Mouse (Mus musculus): ENCODE data around the gene Sox9. TPM values are rescaled to one million over a fixed set of nuclear protein-coding genes. Genes with fewer than 3 reads are reported as not detected.

Gene Sox9
- polyA plus RNA-seq, 1 experiment from 2014 or later = 25.5 TPM

DNA sequence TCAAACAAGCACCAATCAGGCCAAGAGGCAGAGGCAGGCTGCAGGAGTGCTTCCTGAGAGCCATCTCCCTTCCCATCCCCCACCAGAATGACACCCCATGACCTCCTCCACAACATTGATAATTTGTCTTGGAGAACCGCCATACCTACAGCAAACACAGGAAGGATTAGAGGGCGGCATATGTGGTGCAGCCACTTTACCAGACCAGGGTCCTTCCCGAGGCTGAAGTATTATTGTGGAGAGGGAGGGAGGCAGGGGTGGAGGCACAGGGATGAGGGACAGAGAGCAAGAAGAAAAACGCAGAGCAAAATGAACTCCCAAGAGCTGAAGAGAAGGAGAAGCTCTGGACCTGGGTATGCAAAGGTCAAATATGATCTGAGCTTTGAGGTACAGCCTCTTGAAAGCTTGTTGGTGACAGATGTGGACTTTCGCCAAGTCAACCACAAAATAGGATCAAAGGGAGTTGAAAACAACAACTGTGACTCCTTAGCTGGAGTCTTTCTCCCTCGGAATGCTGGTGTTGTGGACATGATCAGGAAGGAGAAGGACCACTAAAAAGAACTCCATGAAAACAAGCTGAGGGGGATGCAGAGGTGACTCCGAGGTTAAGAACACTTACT is 36.7 kb downstream of the Sox9 start:
- WGBS = 58% methylated on average over 7 of the region's 7 CpGs
- no peak overlapping the region for H3K4me2 ChIP-seq (ENCODE audit: low read depth, low read length)
- no peaks in the 10 kb centered on the region for H3K9me3 ChIP-seq (ENCODE audit: control insufficient read depth, low read length)
- ATAC-seq = 0 out of 2 replicates have a peak, but pooled peaks have one; percentile 3
- H3K9ac ChIP-seq (ENCODE audit: low read depth, low read length) = no peak overlapping the region
- no peak overlapping the region for H3K27ac ChIP-seq (ENCODE audit: low read length)
- H3K36me3 ChIP-seq (ENCODE audit: control insufficient read depth, insufficient read depth, low read length) = no peaks in the 10 kb centered on the region
- H3K4me3 ChIP-seq (ENCODE audit: low read length) = no peak overlapping the region
- no peaks in the 10 kb centered on the region for H3K27me3 ChIP-seq (replicated peaks; ENCODE audit: control insufficient read depth, insufficient read depth, low read length)
- H3K4me1 ChIP-seq (ENCODE audit: control insufficient read depth, insufficient read depth, low read length) = peaks cover 6% of the 10 kb centered on the region; the same call in 1 of the 2 replicates

- WGBS = 80% methylated on average over 2 of the region's 2 CpGs
- Histone ChIP-seq H3K27me3 (replicated peaks; ENCODE audit: control insufficient read depth, insufficient read depth, low read length) (no peaks in the 10 kb centered on the region), H3K4me2 (ENCODE audit: low read depth, low read length) (no peak overlapping the region), H3K4me1 (ENCODE audit: control insufficient read depth, insufficient read depth, low read length) (peaks cover 6% of the 10 kb centered on the region; the same call in 1 of the 2 replicates), H3K9ac (ENCODE audit: low read depth, low read length) (no peak overlapping the region), H3K9me3 (ENCODE audit: control insufficient read depth, low read length) (no peaks in the 10 kb centered on the region), H3K36me3 (ENCODE audit: control insufficient read depth, insufficient read depth, low read length) (no peaks in the 10 kb centered on the region), H3K27ac (ENCODE audit: low read length) (no peak overlapping the region), H3K4me3 (ENCODE audit: low read length) (no peak overlapping the region)
- no peak for ATAC-seq
Observed at GRCm38 (mm10) chr11:112821536-112821935, 39.5 kb downstream of the Sox9 start.

GRCm38 (mm10) chr11:112824146-112824545 is 42.1 kb downstream of the Sox9 start:
- ATAC-seq = no peak
- H3K9me3 ChIP-seq (ENCODE audit: control insufficient read depth, low read length) = no peaks in the 10 kb centered on the region
- H3K9ac ChIP-seq (ENCODE audit: low read depth, low read length) = no peak overlapping the region
- H3K27ac ChIP-seq (ENCODE audit: low read length) = no peak overlapping the region
- no peak overlapping the region for H3K4me2 ChIP-seq (ENCODE audit: low read depth, low read length)
- H3K27me3 ChIP-seq (replicated peaks; ENCODE audit: control insufficient read depth, insufficient read depth, low read length) = no peaks in the 10 kb centered on the region
- H3K4me3 ChIP-seq (ENCODE audit: low read length) = no peak overlapping the region
- H3K4me1 ChIP-seq (ENCODE audit: control insufficient read depth, insufficient read depth, low read length) = peaks cover 14% of the 10 kb centered on the region; the same call in 1 of the 2 replicates
- H3K36me3 ChIP-seq (ENCODE audit: control insufficient read depth, insufficient read depth, low read length) = no peaks in the 10 kb centered on the region
- 69% methylated on average over 3 of the region's 3 CpGs for WGBS

DNA sequence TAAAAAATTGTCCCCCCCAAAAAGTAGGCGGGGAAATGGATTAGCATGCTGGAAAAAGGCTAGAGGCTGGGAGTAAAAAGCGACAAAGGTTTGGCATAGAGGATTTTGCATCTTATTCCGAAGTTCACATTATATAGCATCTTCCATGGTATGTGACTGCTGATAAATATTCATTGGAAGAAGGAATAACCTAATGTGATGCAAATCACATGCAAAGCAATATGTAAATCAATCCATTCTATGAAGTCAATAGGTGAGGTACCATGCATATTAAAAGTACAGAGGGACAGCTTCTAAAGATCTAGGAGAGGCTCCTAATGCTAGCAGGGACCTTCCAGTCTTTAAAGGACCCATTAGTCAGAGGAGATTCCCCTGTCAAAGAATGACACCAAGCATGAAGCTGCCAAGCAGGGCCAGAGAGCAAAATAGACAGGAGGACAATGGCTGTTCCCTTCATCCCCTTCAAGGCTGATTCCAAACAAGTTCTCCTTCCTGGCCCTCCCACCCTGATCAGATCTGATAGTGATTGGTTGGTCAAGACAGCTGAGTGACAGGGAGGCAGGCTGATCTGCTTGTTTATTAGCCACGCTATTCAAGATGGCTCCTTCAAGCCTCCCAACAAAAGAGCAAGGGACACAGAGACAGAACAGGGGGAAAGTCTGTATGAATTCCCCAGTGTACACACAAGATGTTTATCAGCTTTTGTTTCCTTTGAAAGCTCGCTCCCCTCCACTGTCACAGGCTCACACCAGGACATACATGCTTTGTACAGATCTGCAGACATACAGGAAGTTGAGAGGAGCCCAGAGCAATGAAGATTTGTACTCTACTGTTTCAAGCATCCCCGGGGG is 44.4 kb downstream of the Sox9 start:
- no peak overlapping the region for H3K4me3 ChIP-seq (ENCODE audit: low read length)
- no peak overlapping the region for H3K4me2 ChIP-seq (ENCODE audit: low read depth, low read length)
- peaks cover 16% of the 10 kb centered on the region; the same call in 1 of the 2 replicates for H3K4me1 ChIP-seq (ENCODE audit: control insufficient read depth, insufficient read depth, low read length)
- ATAC-seq = no peak
- WGBS = 76% methylated on average over 6 of the region's 6 CpGs
- H3K27me3 ChIP-seq (replicated peaks; ENCODE audit: control insufficient read depth, insufficient read depth, low read length) = no peaks in the 10 kb centered on the region
- no peaks in the 10 kb centered on the region for H3K9me3 ChIP-seq (ENCODE audit: control insufficient read depth, low read length)
- no peak overlapping the region for H3K9ac ChIP-seq (ENCODE audit: low read depth, low read length)
- H3K36me3 ChIP-seq (ENCODE audit: control insufficient read depth, insufficient read depth, low read length) = no peaks in the 10 kb centered on the region
- H3K27ac ChIP-seq (ENCODE audit: low read length) = no peak overlapping the region

GRCm38 (mm10) chr11:112827044-112827347 is 45.0 kb downstream of the Sox9 start:
- Histone ChIP-seq H3K27ac (ENCODE audit: low read length) (no peak overlapping the region), H3K4me2 (ENCODE audit: low read depth, low read length) (no peak overlapping the region), H3K36me3 (ENCODE audit: control insufficient read depth, insufficient read depth, low read length) (no peaks in the 10 kb centered on the region), H3K27me3 (replicated peaks; ENCODE audit: control insufficient read depth, insufficient read depth, low read length) (no peaks in the 10 kb centered on the region), H3K4me3 (ENCODE audit: low read length) (no peak overlapping the region), H3K9me3 (ENCODE audit: control insufficient read depth, low read length) (no peaks in the 10 kb centered on the region), H3K9ac (ENCODE audit: low read depth, low read length) (no peak overlapping the region), H3K4me1 (ENCODE audit: control insufficient read depth, insufficient read depth, low read length) (peaks cover 16% of the 10 kb centered on the region; the same call in 1 of the 2 replicates)
- no peak for ATAC-seq
- WGBS = 39% methylated on average over 6 of the region's 6 CpGs

GRCm38 (mm10) chr11:112828553-112829287 is 46.7 kb downstream of the Sox9 start:
- ATAC-seq = peak; percentile 91
- Histone ChIP-seq H3K27ac (ENCODE audit: low read length) (no peak overlapping the region), H3K4me3 (ENCODE audit: low read length) (no peak overlapping the region), H3K4me1 (ENCODE audit: control insufficient read depth, insufficient read depth, low read length) (peaks cover 16% of the 10 kb centered on the region; the same call in 1 of the 2 replicates), H3K4me2 (ENCODE audit: low read depth, low read length) (no peak overlapping the region), H3K27me3 (replicated peaks; ENCODE audit: control insufficient read depth, insufficient read depth, low read length) (no peaks in the 10 kb centered on the region), H3K9ac (ENCODE audit: low read depth, low read length) (no peak overlapping the region), H3K36me3 (ENCODE audit: control insufficient read depth, insufficient read depth, low read length) (no peaks in the 10 kb centered on the region), H3K9me3 (ENCODE audit: control insufficient read depth, low read length) (no peaks in the 10 kb centered on the region)
- 38% methylated on average over 9 of the region's 9 CpGs for WGBS

DNA sequence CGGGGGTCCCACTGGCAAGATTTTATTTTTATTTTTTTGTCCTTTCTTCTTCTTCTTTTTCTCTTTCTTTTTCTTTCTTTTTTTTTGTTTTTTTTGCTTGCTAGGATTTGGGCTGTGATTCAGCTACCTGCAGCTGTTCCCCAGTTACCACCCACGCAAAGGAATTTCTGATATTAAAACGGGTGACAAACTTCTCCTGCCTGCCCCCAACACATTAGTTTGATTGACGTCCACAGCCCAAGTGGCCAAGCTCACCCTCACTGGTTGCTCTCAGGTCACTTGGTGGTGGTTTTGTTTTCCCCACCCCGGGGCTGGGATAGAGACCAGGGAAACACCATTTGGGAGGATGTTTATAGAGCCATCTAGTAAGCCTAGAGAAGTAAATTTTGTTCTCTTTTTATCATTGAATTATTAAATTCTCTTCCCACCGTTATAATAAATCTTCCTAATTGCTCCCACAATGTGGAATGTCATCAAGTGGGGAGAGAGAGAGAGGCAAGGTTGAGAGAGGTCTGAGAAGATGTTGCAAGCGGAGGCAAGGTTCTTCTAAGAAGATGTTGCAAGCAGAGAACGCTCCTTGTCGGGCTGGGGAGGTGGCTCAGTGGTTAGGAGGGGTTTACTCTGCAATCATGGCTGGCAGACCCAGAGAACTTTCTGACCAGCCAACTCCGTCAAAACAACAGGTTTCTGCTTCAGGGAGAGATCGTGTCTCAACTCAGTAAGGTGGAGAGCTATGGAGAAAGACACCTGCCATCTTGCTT is 52.4 kb downstream of the Sox9 start:
- Histone ChIP-seq H3K27me3 (replicated peaks; ENCODE audit: control insufficient read depth, insufficient read depth, low read length) (no peaks in the 10 kb centered on the region), H3K4me1 (ENCODE audit: control insufficient read depth, insufficient read depth, low read length) (0 out of 2 replicates have a peak, but pooled peaks cover 2% of the 10 kb centered on the region), H3K9me3 (ENCODE audit: control insufficient read depth, low read length) (no peaks in the 10 kb centered on the region), H3K4me3 (ENCODE audit: low read length) (no peak overlapping the region), H3K27ac (ENCODE audit: low read length) (no peak overlapping the region), H3K4me2 (ENCODE audit: low read depth, low read length) (no peak overlapping the region), H3K9ac (ENCODE audit: low read depth, low read length) (no peak overlapping the region), H3K36me3 (ENCODE audit: control insufficient read depth, insufficient read depth, low read length) (no peaks in the 10 kb centered on the region)
- ATAC-seq = no peak
- WGBS = 63% methylated on average over 11 of the region's 11 CpGs

- peak; percentile 83 for ATAC-seq
- Histone ChIP-seq H3K27me3 (replicated peaks; ENCODE audit: control insufficient read depth, insufficient read depth, low read length) (no peaks in the 10 kb centered on the region), H3K4me3 (ENCODE audit: low read length) (no peak overlapping the region; the same call in 1 of the 2 replicates), H3K4me1 (ENCODE audit: control insufficient read depth, insufficient read depth, low read length) (no peaks in the 10 kb centered on the region), H3K9ac (ENCODE audit: low read depth, low read length) (no peak overlapping the region), H3K36me3 (ENCODE audit: control insufficient read depth, insufficient read depth, low read length) (no peaks in the 10 kb centered on the region), H3K4me2 (ENCODE audit: low read depth, low read length) (no peak overlapping the region), H3K27ac (ENCODE audit: low read length) (no peak overlapping the region), H3K9me3 (ENCODE audit: control insufficient read depth, low read length) (no peaks in the 10 kb centered on the region)
- WGBS = 31% methylated on average over 7 of the region's 7 CpGs
Observed at GRCm38 (mm10) chr11:112835468-112836092, 53.6 kb downstream of the Sox9 start.
